Mouse (Mus musculus) forebrain, embryonic 11.5 days (tissue): Measurements from ENCODE around the gene Pde10a. TPM values are rescaled to one million over a fixed set of nuclear protein-coding genes. Genes with fewer than 3 reads are reported as not detected.

Experiments used
- ATAC-seq: fragments of 200-750 bp; cut with Nextera tagmentation; replicated peaks from 2 replicates; pipeline ENCODE4 v1.8.0; 2017; ENCODE audit warnings: moderate TSS enrichment; ENCODE audit not compliant: low FRiP score
- DNase-seq: peaks from one replicate; pipeline ENCODE4 v3.0.0-alpha.2; 2017; ENCODE audit warnings: low spot score
- H3K27ac ChIP-seq: fragments of 300-500 bp; sonication (generic); 2 replicates; pipeline ENCODE4 v1.5.1; 2014; ENCODE audit warnings: low read depth, low read length
- H3K27me3 ChIP-seq: fragments of 300-500 bp; sonication (generic); 2 replicates; pipeline ENCODE4 v1.6.1; 2014; ENCODE audit warnings: mild to moderate bottlenecking, low read length, mixed read lengths; ENCODE audit not compliant: control insufficient read depth, insufficient read depth
- H3K36me3 ChIP-seq: fragments of 300-500 bp; sonication (generic); 2 replicates; pipeline ENCODE4 v1.6.1; 2014; ENCODE audit warnings: mild to moderate bottlenecking, low read length, moderate library complexity, mixed read lengths; ENCODE audit not compliant: control insufficient read depth, insufficient read depth
- H3K4me1 ChIP-seq: fragments of 300-500 bp; sonication (generic); replicated peaks from 2 replicates; pipeline ENCODE4 v1.6.1; 2014; ENCODE audit warnings: low read length, mixed read lengths; ENCODE audit not compliant: control insufficient read depth, insufficient read depth
- H3K4me2 ChIP-seq: fragments of 300-500 bp; sonication (generic); 2 replicates; pipeline ENCODE4 v1.6.1; 2014; ENCODE audit warnings: low read depth, mild to moderate bottlenecking, low read length, moderate library complexity, mixed read lengths; ENCODE audit not compliant: severe bottlenecking
- H3K4me3 ChIP-seq: fragments of 300-500 bp; sonication (generic); 2 replicates; pipeline ENCODE4 v1.5.1; 2014; ENCODE audit warnings: low read depth, low read length
- H3K9ac ChIP-seq: fragments of 300-500 bp; sonication (generic); 2 replicates; pipeline ENCODE4 v1.6.1; 2014; ENCODE audit warnings: low read length
- H3K9me3 ChIP-seq: fragments of 300-500 bp; sonication (generic); 2 replicates; pipeline ENCODE4 v1.6.1; 2016; ENCODE audit warnings: low read length, mixed read lengths; ENCODE audit not compliant: control insufficient read depth
- WGBS: fragments of 180-500 bp; shearing (Covaris S2); extraction: QIAGEN DNeasy Blood & Tissue Kit; methylation state at CpG from one replicate; pipeline ENCODE4 v1.1.7; 2014; 5-methylcytosine and 5-hydroxymethylcytosine counted together
- polyA plus RNA-seq: library from polyadenylated mRNA; unstranded; fragments of >200 nt; fragmentation: Nextera tagmentation; extraction: Ambion mirVana; gene quantifications from 2 replicates; pipeline ENCODE4 v1.2.1, GENCODE M21; 2014

The Pde10a gene
- polyA plus RNA-seq, 1 experiment from 2014 or later = 9.0 TPM

DNA sequence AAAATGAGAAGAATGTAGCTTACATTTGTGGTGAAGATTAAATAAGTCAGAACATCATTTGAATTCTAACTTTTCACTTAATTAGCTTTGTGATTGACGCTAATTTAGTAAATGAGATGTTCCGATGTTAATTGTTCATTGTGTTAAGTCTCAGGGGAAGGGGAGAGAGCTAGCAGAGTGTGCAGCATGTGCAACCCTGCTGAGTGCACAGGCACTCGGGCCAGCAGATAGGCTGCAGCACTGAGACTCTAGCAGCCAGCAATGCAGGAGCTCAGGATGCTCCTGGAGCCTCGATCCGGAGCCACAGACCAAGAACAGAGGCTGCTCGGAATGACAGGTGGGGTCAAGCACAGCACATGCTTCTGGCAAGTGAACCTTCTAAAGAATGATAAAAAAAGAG is 211.1 kb downstream of the Pde10a start:
- Histone ChIP-seq H3K4me1 (no peaks in the 10 kb centered on the region), H3K9me3 (no peaks in the 10 kb centered on the region), H3K4me3 (no peak overlapping the region), H3K27me3 (no peaks in the 10 kb centered on the region), H3K27ac (no peak overlapping the region), H3K4me2 (no peak overlapping the region), H3K36me3 (no peaks in the 10 kb centered on the region), H3K9ac (no peak overlapping the region)
- WGBS = 62% methylated on average over 6 of the region's 6 CpGs
- ATAC-seq = no peak
- peak; percentile 53 for DNase-seq

DNA sequence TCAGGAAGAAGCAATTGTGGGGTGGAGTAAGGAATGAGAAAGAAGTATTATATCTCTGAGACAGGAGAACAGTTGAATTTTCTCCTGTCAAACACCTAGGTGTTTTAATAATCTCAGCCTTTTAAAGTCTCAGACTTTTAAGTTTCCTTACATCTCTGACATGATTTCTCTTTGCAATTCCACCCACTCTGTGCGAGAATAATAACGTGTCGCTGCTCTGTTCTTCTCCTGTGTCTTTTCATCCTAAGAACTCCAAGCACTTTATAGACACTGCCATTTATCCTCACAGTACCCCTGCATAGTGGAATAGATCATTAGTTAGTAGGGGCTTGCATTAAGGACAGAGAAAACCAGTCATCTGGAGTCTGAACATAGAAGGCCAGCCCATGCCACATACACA is 217.6 kb downstream of the Pde10a start:
- H3K27me3 ChIP-seq = no peaks in the 10 kb centered on the region
- no peaks in the 10 kb centered on the region for H3K36me3 ChIP-seq
- 86% methylated on average over 3 of the region's 3 CpGs for WGBS
- H3K4me1 ChIP-seq = no peaks in the 10 kb centered on the region
- no peak overlapping the region for H3K27ac ChIP-seq
- H3K9ac ChIP-seq = no peak overlapping the region
- H3K4me3 ChIP-seq = no peak overlapping the region
- DNase-seq (no peak), ATAC-seq (no peak)
- H3K9me3 ChIP-seq = no peaks in the 10 kb centered on the region
- no peak overlapping the region for H3K4me2 ChIP-seq

DNA sequence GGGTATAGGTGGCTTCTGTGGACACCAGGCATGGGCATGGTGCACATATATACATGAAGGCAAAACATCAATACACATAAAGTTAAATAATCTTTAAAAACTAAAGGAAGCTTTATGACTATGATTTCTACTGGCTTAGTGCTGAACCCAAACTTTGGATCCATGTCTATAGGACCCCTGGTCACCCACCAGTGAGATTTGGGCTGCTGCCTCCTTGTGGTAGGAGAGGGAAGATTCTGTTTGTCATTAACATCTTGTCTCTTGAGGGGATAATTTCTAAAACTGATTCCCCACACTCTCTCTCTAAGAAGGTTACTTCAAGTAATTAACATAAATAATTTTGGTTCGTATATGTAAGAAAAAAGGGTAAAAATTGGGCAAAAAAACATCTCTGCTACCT is 220.2 kb downstream of the Pde10a start:
- H3K9me3 ChIP-seq = no peaks in the 10 kb centered on the region
- no peaks in the 10 kb centered on the region for H3K36me3 ChIP-seq
- DNase-seq = no peak
- no peak overlapping the region for H3K4me3 ChIP-seq
- H3K4me1 ChIP-seq = no peaks in the 10 kb centered on the region
- no peaks in the 10 kb centered on the region for H3K27me3 ChIP-seq
- no peak overlapping the region for H3K9ac ChIP-seq
- H3K4me2 ChIP-seq = no peak overlapping the region
- no peak overlapping the region for H3K27ac ChIP-seq
- WGBS = 63% methylated on average over 1 of the region's 1 CpGs
- no peak for ATAC-seq

DNA sequence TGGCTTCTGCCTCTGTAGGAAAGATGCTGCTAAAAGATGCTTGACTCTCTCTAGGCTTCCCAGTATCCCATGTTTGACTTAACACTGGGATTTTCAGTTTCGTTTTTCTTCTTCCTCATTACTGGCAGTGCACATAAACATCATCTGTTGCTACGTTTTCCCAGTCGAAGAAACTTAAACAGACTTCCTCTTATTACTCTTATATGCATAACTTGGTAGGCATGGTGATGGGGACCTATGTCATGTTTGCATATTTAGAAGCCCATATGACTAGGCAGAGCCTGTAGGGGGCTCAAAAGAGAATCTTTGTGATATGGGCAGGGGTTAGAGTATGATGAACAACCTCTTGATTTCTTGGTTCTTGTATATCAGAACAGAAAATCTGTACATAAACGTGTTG is 224.3 kb downstream of the Pde10a start:
- H3K27me3 ChIP-seq = no peaks in the 10 kb centered on the region
- WGBS = 85% methylated on average over 4 of the region's 4 CpGs
- H3K4me1 ChIP-seq = no peaks in the 10 kb centered on the region
- no peak overlapping the region for H3K9ac ChIP-seq
- DNase-seq (no peak), ATAC-seq (no peak)
- no peak overlapping the region for H3K4me2 ChIP-seq
- H3K36me3 ChIP-seq = no peaks in the 10 kb centered on the region
- H3K9me3 ChIP-seq = no peaks in the 10 kb centered on the region
- H3K4me3 ChIP-seq = no peak overlapping the region
- no peak overlapping the region for H3K27ac ChIP-seq

DNA sequence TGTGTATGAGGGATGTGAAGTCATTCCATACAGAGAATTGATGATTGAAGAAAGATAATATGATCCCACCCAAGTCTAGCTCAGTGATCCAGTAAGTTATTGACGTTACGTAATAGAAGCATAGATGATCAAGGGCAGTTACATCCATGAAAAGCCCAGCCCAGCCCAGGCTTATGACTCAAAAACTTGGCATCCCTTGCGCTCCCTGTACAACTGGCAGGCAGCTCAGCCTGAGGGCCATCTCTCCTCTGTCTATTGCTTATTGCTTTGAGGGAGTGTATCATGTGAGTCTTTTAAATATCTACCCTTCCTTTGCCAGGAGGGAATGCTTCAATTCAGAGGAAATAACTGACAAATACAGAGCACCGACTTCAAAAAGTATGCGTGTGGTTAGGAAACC is 232.4 kb downstream of the Pde10a start:
- Histone ChIP-seq H3K36me3 (no peaks in the 10 kb centered on the region), H3K27me3 (no peaks in the 10 kb centered on the region), H3K9me3 (no peaks in the 10 kb centered on the region), H3K4me1 (no peaks in the 10 kb centered on the region), H3K4me3 (no peak overlapping the region), H3K4me2 (no peak overlapping the region), H3K27ac (no peak overlapping the region), H3K9ac (no peak overlapping the region)
- no peak for DNase-seq
- WGBS = 97% methylated on average over 5 of the region's 5 CpGs
- ATAC-seq = no peak

DNA sequence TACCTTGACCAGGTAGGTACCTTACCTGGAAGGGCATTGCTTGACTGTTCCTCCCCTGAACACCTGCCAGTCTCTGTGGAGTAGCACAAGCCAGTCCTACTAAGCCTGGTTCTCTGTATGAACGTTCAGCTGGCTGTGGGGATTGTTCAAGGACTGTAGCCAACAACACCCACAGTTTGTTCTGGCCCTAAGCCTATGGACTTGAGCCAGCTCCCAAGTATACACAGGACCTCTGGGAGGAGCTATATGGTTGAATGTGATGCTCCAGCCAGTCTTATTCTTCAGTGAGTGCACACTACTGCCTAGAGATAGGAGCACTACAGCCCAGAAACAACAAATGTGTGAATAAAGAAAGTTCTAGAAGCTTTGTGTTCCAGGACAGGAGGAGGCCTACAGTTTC is 238.1 kb downstream of the Pde10a start:
- H3K9ac ChIP-seq = no peak overlapping the region
- WGBS = 74% methylated on average over 1 of the region's 1 CpGs
- H3K27ac ChIP-seq = no peak overlapping the region
- H3K36me3 ChIP-seq = no peaks in the 10 kb centered on the region
- no peaks in the 10 kb centered on the region for H3K9me3 ChIP-seq
- no peaks in the 10 kb centered on the region for H3K4me1 ChIP-seq
- no peaks in the 10 kb centered on the region for H3K27me3 ChIP-seq
- no peak overlapping the region for H3K4me2 ChIP-seq
- no peak for ATAC-seq
- H3K4me3 ChIP-seq = no peak overlapping the region
- no peak for DNase-seq

DNA sequence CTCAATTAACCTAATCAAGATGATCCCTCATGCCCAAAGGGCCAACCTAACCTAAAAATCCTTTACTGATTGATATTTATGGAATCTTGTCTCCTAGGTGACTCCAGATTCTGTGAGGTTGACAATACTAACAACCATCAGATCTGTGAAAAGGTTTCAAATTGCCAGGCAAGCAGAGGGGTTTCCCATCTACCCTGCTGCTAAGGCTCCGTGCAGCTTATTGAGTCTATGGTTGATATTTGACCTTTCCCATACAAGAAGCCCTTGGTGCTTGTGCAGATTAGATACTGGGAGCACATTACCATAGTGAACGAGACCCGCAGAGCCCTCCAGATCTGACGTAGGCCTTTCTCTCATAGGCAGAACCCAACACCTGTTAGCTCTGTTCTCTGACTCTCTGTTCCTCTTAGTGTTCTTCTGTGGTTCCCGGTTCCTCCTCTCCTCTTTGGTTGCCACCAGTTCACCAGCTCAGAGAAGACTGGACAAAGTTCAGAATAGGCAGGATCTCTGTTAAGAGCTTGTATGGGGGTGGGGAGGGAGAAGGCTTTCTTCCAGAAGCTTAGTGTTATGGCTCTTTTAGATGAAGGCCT is 240.9 kb downstream of the Pde10a start:
- WGBS = 87% methylated on average over 5 of the region's 5 CpGs
- Histone ChIP-seq H3K9ac (no peak overlapping the region), H3K27me3 (no peaks in the 10 kb centered on the region), H3K36me3 (no peaks in the 10 kb centered on the region), H3K4me2 (no peak overlapping the region), H3K9me3 (no peaks in the 10 kb centered on the region), H3K4me3 (no peak overlapping the region), H3K27ac (no peak overlapping the region), H3K4me1 (no peaks in the 10 kb centered on the region)
- DNase-seq (no peak), ATAC-seq (no peak)

DNA sequence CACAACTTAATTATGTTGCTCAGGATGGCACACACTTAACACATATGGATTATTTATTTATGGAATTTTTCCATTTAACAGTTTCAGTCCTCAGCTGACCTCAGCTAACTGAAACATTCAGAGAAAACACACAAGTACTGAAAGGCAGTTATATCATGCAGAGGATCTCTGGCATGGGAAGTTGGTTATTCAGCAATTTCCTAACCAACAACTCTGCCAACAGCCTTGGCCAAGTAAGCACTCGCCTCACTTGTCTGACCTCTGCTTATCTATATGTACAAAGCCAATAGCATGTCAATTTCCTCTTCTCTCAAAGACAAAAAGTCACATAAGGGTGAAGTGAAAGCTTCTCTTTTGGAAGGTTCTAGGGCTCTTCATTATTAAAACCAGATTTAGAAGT is 244.0 kb downstream of the Pde10a start:
- Histone ChIP-seq H3K9me3 (no peaks in the 10 kb centered on the region), H3K27ac (no peak overlapping the region), H3K4me2 (no peak overlapping the region), H3K9ac (no peak overlapping the region), H3K27me3 (no peaks in the 10 kb centered on the region), H3K36me3 (no peaks in the 10 kb centered on the region), H3K4me1 (no peaks in the 10 kb centered on the region), H3K4me3 (no peak overlapping the region)
- no peak for DNase-seq
- no peak for ATAC-seq
- WGBS = 84% methylated on average over 1 of the region's 1 CpGs

DNA sequence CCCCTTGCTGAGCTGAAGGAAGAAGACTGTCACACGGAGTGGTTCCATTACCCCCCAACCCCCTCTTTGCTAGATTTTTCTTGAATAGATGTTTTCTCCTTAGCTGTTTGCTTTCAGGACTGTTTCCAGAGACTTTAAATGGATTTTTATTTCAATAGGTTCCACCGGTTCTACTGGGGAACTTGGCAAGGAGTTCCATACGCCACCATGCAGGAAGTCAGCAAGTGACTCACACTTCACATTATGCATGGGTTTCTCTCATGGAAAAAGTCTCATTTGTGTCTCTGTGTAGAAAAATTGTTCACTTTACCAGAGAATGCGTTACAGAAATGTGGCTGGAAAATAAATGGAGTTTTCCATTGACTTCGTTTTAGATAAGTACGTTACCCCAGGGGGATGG is 248.2 kb downstream of the Pde10a start:
- no peaks in the 10 kb centered on the region for H3K4me1 ChIP-seq
- H3K4me2 ChIP-seq = no peak overlapping the region
- H3K9me3 ChIP-seq = no peaks in the 10 kb centered on the region
- 87% methylated on average over 6 of the region's 6 CpGs for WGBS
- H3K27me3 ChIP-seq = no peaks in the 10 kb centered on the region
- no peak overlapping the region for H3K4me3 ChIP-seq
- DNase-seq (no peak), ATAC-seq (no peak)
- H3K9ac ChIP-seq = no peak overlapping the region
- H3K27ac ChIP-seq = no peak overlapping the region
- H3K36me3 ChIP-seq = no peaks in the 10 kb centered on the region
